Mouse (Mus musculus): Measurements from ENCODE around the gene Mettl8. TPM values are rescaled to one million over a fixed set of nuclear protein-coding genes. Genes with fewer than 3 reads are reported as not detected.

The Mettl8 gene
- polyA plus RNA-seq, 1 experiment from 2014 or later: 12.9 TPM

DNA sequence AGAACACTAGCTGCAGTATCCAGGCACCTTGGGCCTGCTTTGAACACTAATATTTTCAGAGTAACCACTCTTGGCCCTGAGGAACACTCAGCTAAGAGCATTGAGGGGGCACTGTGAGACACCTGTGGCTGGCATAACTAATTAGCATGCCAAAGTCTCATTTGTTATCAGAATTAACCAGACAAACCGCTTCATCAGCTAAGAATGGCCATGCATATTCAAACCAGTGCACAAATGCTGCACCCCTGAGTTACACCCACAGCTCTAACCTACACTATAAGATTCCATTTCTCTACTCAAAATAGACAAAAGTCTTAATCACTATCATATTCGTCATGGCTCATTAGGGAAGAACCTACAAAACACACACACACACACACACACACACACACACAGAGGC, 103.4 kb downstream of the Mettl8 start:
- H3K79me2 ChIP-seq (ENCODE audit: inconsistent target): no peaks in the 10 kb centered on the region
- no peaks in the 10 kb centered on the region for H3K36me3 ChIP-seq (ENCODE audit: inconsistent target)
- WGBS (ENCODE audit: missing documents): 97% methylated on average over 2 of the region's 2 CpGs
- H3K4me3 ChIP-seq (ENCODE audit: inconsistent target): no peak overlapping the region
- H3K27ac ChIP-seq: no peak overlapping the region

DNA sequence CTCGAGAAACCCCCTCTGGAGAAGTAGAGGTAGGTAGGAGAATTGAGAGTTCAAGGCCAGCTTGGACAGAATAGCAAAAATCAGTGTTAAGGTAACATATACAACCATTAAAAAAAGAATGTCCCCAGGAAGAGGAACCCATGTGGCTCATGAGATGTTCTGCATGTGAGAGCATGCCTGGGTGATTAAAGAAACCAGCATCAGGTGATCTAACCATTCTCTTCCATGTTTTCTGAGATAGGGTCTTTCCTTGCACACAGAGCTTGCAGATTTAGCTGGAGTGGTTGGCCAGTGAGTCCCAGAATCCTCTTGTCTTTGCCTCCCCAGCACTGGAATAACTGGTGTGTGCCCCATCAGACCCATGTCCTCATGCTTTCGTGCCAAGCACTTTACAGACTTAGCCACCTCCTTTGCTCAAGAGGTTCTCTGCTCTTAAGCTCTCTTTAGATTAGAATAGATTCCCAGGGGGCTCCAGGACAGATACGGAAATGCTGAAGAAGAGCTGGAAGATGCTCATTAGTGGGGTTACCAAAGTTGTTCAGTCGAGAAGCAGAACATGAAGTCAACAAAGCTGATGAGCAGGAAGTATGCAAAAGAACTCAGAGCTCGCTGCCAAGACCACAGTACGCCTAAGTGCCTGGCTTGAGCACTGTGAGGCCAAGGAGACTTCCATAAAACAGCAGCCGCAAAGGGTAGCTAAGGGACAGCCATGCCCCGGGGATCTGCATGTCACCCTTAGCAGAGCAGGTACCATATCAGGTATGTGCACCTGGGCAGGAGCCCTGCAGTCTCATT, 110.7 kb downstream of the Mettl8 start:
- Histone ChIP-seq H3K4me3 (ENCODE audit: inconsistent target) (no peak overlapping the region), H3K79me2 (ENCODE audit: inconsistent target) (no peaks in the 10 kb centered on the region), H3K36me3 (ENCODE audit: inconsistent target) (no peaks in the 10 kb centered on the region), H3K27ac (no peak overlapping the region)
- 73% methylated on average over 8 of the region's 8 CpGs for WGBS (ENCODE audit: missing documents)

DNA sequence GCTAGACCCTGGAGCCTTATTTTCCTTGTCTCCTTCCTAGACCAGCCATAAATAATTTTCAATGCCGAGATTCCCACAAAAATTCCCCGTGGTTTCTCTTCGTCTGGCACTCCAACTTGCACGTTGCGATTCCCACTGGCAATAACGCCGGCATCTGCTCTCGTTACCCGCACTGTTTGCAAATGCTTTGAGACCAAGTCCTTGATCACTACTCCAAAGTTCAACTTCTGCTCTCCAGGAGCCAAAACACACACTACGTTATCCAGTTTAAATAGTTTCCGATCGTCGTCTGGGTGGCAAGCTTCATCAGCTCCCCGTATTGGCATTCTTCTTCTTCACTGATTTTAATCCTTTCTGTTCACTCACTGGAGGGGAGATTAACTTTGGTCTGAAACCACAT, 114.6 kb downstream of the Mettl8 start:
- no peak overlapping the region for H3K27ac ChIP-seq
- no peak overlapping the region for H3K4me3 ChIP-seq (ENCODE audit: inconsistent target)

DNA sequence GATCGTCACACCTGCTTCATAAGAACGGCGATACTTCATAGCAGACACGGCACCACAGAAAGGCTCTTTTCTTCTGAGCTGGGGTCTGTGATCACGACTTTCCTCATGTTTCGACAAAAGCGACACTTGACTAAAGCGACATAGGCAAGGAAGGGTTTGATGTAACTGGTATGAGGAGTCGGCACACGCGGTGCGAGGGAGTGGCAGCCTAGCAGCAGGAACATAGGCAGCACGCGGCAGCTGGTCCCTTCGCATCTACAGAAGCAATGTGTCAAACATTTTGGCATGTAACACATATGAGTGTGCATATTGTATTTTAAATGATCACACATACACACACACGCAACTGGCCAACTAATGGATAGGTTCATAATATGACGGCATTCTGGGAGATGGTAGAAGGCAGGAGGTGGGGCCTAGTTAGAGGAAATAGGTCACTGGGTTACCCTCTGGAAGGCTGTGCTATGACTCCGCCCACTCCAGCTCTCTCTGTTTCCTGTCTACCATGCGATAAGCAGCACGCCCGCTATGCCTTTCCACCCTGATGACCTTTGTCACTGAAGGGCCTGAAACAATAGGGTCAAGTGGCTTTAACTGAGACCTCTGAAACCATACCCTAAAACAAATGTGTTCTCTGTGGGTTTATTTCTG, 116.4 kb downstream of the Mettl8 start:
- H3K4me3 ChIP-seq (ENCODE audit: inconsistent target): no peak overlapping the region
- H3K79me2 ChIP-seq (ENCODE audit: inconsistent target): no peaks in the 10 kb centered on the region
- no peaks in the 10 kb centered on the region for H3K36me3 ChIP-seq (ENCODE audit: inconsistent target)
- H3K27ac ChIP-seq: no peak overlapping the region
- WGBS (ENCODE audit: missing documents): 89% methylated on average over 21 of the region's 21 CpGs

More for the DNA sequence above, 114.6 kb downstream of the Mettl8 start:
- 97% methylated on average over 14 of the region's 14 CpGs for WGBS (ENCODE audit: missing documents)
- H3K36me3 ChIP-seq (ENCODE audit: inconsistent target): no peaks in the 10 kb centered on the region
- H3K79me2 ChIP-seq (ENCODE audit: inconsistent target): no peaks in the 10 kb centered on the region

DNA sequence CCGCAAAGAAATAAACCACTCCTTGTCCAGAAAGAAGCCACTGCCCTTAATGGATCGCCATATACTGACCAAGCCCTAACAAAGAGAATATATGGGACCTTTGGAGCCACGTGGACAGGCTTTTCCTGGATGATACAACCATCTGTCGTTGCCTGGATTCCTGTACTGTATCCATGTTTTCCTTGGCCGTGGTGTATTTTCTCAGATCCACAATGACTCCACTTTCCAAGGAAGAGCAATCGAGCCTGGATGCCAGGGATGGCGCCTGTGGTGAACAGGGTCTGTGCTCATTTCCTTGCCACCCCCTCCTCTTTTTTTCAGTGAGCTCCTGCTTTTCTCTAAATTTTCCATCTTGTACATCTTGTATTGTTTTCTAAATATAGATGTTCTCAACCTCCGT, 120.6 kb downstream of the Mettl8 start:
- Histone ChIP-seq H3K36me3 (ENCODE audit: inconsistent target) (no peaks in the 10 kb centered on the region), H3K4me3 (ENCODE audit: inconsistent target) (no peak overlapping the region), H3K27ac (no peak overlapping the region), H3K79me2 (ENCODE audit: inconsistent target) (no peaks in the 10 kb centered on the region)
- 94% methylated on average over 8 of the region's 8 CpGs for WGBS (ENCODE audit: missing documents)

DNA sequence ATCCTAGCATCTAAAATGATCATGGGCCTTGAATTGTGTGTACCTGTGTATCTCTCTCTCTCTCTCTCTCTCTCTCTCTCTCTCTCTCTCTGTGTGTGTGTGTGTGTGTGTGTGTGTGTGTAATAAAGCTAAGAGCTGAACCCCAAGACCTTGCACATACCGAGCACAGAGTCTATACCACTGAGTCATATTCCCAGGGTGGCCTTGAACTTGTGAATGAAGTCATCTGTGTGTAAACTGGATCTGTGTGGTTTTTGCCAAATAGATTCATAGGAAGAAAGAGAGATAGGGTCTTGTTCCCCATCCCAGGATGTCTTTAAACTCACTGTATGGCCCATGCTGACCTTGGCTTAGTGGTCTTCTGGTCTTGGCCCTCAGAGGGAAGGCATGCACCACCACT, 121.9 kb downstream of the Mettl8 start:
- no peaks in the 10 kb centered on the region for H3K79me2 ChIP-seq (ENCODE audit: inconsistent target)
- 100% methylated on average over 1 of the region's 1 CpGs for WGBS (ENCODE audit: missing documents)
- no peak overlapping the region for H3K4me3 ChIP-seq (ENCODE audit: inconsistent target)
- no peaks in the 10 kb centered on the region for H3K36me3 ChIP-seq (ENCODE audit: inconsistent target)
- no peak overlapping the region for H3K27ac ChIP-seq

DNA sequence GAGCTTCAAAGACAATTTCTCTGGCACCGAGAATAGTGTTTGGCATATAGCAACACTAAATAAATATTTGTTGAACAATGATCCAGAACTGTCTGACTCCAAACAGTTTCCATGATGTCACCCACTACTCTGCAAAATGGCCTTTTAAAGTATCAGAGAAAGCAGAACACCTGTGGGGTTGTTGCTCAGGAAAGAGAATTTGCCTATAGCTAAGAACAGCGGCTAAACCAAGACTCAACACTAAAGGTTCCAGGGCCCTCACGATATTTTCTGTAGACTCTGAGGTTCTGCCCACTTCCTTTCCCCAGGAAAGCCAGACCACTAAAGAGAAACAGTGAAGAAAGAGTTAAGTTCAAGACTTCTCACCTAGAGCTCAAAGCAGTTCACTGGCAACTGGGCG, 122.4 kb downstream of the Mettl8 start:
- no peak overlapping the region for H3K27ac ChIP-seq
- no peaks in the 10 kb centered on the region for H3K36me3 ChIP-seq (ENCODE audit: inconsistent target)
- WGBS (ENCODE audit: missing documents): 31% methylated on average over 3 of the region's 4 CpGs
- no peak overlapping the region for H3K4me3 ChIP-seq (ENCODE audit: inconsistent target)
- no peaks in the 10 kb centered on the region for H3K79me2 ChIP-seq (ENCODE audit: inconsistent target)

DNA sequence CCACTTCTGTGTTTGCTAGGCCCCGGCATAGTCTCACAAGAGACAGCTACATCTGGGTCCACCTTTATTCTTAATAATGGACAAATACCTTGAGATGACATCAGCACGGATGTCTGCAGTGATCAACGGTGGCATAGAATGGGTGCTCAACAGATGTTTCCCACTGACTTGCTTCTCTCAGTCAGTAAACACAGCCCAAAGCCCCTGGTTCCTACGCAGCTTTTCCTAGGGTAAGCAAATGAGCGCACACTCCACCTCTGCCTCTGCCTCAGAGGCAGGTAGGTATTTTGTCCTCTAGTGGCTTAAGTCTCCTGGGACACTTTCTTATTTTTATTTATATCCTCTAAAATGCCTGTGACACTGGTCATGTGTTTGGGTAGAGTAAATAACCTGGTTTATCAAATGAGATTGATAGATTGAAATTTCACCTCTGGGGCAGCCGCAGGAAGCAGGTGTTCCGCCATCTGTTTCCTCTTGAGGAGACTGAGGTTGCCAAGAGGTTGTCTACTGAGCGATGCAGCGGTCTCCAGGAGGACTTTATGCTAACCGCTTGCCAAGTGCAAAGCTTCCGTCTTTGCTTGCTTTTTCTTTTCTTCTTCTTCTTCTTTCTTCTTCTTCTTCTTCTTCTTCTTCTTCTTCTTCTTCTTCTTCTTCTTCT, 124.6 kb downstream of the Mettl8 start:
- H3K27ac ChIP-seq: no peak overlapping the region
- no peak overlapping the region for H3K4me3 ChIP-seq (ENCODE audit: inconsistent target)
- no peaks in the 10 kb centered on the region for H3K79me2 ChIP-seq (ENCODE audit: inconsistent target)
- WGBS (ENCODE audit: missing documents): 26% methylated on average over 11 of the region's 11 CpGs
- no peaks in the 10 kb centered on the region for H3K36me3 ChIP-seq (ENCODE audit: inconsistent target)

DNA sequence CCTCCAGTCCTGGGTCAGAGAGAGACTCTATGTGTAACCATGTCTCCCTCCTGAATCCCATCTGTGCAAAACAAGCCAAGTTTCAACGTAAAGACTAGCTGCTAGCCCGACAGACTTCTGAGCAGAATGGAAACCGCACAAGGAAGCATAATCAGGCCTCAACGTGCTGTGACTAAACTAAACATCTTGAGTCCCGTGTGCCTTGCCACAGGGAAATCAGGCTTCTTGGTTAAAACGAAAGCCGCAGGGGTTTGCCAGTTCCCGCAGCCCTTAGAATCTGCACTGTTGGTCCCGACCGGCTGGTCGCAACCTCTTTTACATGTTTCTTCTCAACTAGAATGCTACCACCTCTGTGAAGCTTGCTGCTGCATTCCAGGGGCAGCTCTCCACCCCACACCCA, 125.7 kb downstream of the Mettl8 start:
- Histone ChIP-seq H3K27ac (no peak overlapping the region), H3K79me2 (ENCODE audit: inconsistent target) (no peaks in the 10 kb centered on the region), H3K36me3 (ENCODE audit: inconsistent target) (no peaks in the 10 kb centered on the region), H3K4me3 (ENCODE audit: inconsistent target) (no peak overlapping the region)
- 81% methylated on average over 11 of the region's 11 CpGs for WGBS (ENCODE audit: missing documents)

DNA sequence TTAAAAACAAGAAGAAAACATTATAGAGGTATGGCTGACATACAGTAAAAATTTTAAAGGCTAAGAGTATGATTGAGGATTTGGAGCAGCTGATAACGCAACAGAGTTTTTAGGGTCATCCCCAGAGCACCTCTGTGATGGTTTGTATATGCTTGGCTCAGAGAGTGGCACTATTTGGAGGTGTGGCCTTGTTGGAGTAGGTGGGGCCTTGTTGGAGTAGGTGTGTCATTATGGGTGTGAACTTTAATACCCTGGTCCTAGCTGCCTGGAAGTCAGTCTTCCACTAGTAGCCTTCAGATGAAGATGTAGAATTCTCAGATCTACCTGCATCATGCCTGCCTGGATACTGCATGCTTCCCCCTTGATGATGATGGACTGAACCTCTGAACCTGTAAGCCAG, 131.3 kb downstream of the Mettl8 start:
- 100% methylated on average over 1 of the region's 1 CpGs for WGBS (ENCODE audit: missing documents)
- H3K27ac ChIP-seq: no peak overlapping the region
- no peak overlapping the region for H3K4me3 ChIP-seq (ENCODE audit: inconsistent target)
- H3K36me3 ChIP-seq (ENCODE audit: inconsistent target): no peaks in the 10 kb centered on the region
- H3K79me2 ChIP-seq (ENCODE audit: inconsistent target): no peaks in the 10 kb centered on the region

DNA sequence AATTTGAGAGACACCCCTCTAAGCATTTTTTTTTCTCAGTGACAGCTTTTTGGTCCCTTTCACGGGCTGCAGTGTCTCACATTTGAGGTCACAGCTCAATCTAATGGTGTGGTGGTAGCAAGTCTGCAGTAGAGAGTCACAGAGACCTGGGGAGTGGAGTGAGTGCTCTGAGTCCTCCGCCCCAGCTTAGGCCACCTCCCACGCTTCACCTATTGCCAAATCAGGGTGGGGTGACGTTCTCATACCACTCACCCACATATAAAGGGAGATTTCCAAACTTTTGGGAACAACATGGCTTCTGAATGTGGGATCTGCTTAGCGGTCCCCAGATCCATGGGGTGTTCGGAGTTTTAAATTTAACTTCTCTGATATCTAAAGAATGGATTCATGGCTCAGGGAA, 132.6 kb downstream of the Mettl8 start:
- H3K4me3 ChIP-seq (ENCODE audit: inconsistent target): no peak overlapping the region
- H3K79me2 ChIP-seq (ENCODE audit: inconsistent target): no peaks in the 10 kb centered on the region
- no peaks in the 10 kb centered on the region for H3K36me3 ChIP-seq (ENCODE audit: inconsistent target)
- H3K27ac ChIP-seq: no peak overlapping the region
- 82% methylated on average over 6 of the region's 6 CpGs for WGBS (ENCODE audit: missing documents)

DNA sequence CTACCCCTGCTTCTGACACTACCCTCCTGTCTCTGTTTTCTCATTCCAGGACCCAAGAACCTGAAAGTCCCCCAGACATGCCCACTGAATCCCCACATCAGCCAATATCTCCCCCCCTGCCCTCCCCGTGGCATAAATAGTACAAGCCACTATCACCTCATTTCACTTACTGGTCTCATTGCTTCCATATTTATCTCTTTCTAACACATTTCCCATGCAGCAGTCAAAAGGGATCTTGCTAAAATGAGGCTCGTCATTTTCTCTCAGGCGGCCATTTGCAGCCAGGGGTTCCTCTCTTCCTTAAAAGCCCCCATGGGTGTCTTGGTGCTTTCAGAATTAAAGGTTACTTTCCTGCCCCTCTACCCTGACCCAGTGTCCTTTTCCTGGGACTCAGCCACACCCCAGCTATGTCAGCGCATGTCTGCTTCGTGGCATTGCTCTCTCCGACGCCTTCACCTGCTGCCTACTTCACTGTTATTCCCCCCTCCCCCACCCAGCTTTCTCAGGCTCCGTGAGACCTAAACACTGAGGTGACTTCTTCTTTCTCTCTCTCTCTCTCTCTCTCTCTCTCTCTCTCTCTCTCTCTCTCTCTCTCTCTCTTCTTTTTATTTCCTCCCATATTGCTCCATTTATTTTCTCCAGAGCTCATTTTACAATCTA, 134.3 kb downstream of the Mettl8 start:
- H3K4me3 ChIP-seq (ENCODE audit: inconsistent target): no peak overlapping the region
- no peaks in the 10 kb centered on the region for H3K79me2 ChIP-seq (ENCODE audit: inconsistent target)
- 57% methylated on average over 8 of the region's 8 CpGs for WGBS (ENCODE audit: missing documents)
- no peak overlapping the region for H3K27ac ChIP-seq
- H3K36me3 ChIP-seq (ENCODE audit: inconsistent target): no peaks in the 10 kb centered on the region

DNA sequence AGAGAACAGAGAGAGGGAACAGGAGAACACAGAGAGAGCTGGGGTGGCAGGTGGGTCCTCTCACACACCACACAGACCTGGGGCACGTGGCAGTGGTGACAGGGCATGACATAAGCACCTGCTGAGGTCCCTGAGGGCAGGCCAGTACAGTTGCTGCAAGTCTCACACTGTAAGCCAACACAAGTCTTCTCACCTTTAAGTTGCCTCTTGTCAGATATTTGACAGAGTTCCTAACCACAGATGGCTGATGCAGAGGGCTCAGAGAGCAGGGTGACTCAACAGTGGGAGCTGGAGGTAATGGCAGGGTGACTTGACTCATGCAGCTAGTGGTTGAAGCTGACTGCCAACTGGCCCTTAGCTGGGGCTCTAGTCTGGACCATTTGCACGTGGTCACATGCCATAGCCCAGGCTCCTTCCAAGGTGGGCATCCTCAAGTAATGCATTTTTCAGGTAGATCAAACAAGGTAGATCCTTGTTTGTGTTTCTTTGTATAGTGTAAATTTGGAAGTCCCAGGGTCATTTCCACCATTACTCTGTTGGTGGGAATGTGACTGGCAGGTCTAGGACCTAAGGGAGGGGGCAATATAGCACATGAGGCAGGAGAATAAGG, 135.4 kb downstream of the Mettl8 start:
- H3K79me2 ChIP-seq (ENCODE audit: inconsistent target): no peaks in the 10 kb centered on the region
- no peak overlapping the region for H3K27ac ChIP-seq
- H3K4me3 ChIP-seq (ENCODE audit: inconsistent target): no peak overlapping the region
- H3K36me3 ChIP-seq (ENCODE audit: inconsistent target): no peaks in the 10 kb centered on the region
- WGBS (ENCODE audit: missing documents): 38% methylated on average over 2 of the region's 2 CpGs

DNA sequence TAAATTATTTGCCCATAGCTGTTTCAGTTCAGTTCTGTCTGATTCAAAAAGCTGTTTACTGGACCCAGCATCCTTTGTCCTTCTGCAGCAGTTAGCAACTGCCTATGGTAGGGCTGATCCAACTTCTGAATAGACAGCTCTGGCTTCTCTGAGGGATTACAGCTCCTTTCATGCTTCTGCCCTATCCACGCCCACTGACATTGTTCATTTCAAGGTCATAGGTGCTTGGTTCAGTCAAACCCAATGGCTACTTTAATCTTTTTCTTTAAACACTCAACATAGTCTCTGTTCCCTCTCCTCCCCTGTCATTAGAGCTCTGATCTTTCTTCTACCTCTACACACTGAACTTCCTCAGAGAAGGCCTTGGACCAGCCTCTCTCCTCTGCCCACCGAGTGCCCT, 136.9 kb downstream of the Mettl8 start:
- H3K79me2 ChIP-seq (ENCODE audit: inconsistent target): no peaks in the 10 kb centered on the region
- H3K4me3 ChIP-seq (ENCODE audit: inconsistent target): no peak overlapping the region
- no peaks in the 10 kb centered on the region for H3K36me3 ChIP-seq (ENCODE audit: inconsistent target)
- 90% methylated on average over 2 of the region's 2 CpGs for WGBS (ENCODE audit: missing documents)
- no peak overlapping the region for H3K27ac ChIP-seq
